Mouse (Mus musculus): ENCODE measurements around the gene Rab22a. TPM values are rescaled to one million over a fixed set of nuclear protein-coding genes. Genes with fewer than 3 reads are reported as not detected.
"Not testable (repeated sequence)": the region's sequence is repeated elsewhere in the genome, so short reads cannot be mapped to it uniquely, and the experiment has no call there.

Rab22a gene
- total RNA-seq, 2 experiments from 2014 or later: 25.5 to 27.8 TPM

DNA sequence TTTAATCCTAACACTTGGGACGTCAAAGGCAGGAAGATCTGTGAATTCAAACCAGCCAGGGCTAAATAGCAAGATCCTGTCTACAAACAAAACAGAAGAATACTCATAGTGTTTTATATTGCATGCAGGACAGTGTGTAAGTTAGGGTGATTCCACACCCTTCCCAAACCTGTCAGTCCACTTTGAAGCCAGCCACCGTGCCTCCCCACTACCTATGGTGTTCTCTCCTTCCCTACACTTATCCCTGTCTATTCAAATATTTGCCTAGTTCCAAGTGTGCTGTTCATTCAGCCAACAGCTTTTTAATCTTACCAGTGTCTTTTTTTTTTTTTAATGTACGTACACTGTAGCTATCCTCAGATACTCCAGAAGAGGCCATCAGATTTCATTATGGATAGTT lies 7.3 kb downstream of the Rab22a start:
- intact Hi-C loops (cut with DNase I): no loop called here
- DNase-seq: no peak

DNA sequence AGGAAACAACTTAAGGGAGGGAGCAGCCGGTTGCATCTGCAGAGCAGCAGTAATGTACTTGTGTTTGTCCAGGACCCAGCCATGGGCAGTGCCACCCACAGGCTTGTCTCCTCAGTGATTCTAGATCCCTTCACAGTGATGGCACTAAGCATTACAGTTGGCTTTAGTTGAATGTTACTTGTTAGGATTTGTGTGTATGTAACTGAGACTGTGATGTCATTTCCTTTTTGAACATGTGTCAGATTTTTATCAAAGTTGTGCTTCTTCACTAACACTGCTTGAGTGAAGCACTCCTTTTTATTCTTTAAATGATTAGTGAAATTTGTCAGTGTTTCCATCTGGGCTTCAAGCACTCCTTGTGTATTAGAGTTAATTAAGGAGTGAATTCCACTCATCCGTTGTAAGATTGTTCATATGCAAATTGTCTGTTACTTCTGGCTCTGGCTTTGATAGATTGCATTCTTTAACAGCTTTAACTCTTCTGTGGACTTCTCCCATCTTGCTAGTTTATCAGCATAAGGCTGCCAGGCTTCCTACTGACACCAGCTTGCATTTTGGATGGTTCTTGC lies 12.9 kb downstream of the Rab22a start:
- no peak for DNase-seq
- intact Hi-C loops (cut with DNase I): no loop called here

DNA sequence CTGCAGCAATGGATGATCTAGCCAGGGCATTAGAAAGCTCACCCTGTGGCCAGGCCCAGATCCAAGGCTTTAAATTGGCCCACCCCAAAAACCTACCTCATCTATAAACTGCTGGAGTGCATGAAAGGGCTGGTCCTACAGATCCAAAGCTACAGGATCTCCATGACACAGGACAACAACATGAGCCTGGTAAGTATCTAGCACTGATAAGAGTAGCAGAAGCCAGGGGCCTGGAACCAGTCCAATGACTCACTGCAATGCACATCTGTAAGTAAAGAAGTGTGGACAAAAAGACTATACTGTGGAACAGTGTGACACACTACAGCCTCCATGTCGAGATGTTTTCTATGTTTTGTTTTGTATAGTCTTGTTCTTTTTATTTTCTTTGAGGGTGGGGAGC lies 13.9 kb downstream of the Rab22a start:
- intact Hi-C loops (cut with DNase I): no loop called here
- DNase-seq: no peak

GRCm38 (mm10) chr2:173678593-173678992 lies 19.0 kb downstream of the Rab22a start:
- DNase-seq: no peak
- intact Hi-C loops (cut with DNase I): no loop called here

DNA sequence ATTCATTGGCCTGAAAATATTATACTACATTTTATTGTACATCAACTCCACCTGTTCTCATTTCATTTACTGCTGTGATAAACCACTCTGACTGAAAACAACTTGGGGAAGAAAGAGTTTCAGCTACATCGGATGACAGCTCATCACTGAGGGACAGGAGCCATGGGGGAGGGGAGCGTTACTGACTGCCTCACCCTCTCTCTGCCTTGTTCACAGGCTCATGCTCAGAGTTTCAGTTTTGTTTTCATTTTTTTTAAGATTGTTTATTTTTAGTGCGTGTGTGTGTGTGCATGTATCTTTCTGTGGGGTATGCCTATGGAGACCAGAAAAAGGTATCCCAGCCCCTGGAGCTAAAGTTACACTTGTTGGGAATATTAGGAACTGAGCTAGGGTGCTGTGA lies 19.7 kb downstream of the Rab22a start:
- intact Hi-C loops (cut with DNase I): no loop called here

GRCm38 (mm10) chr2:173680153-173680552 lies 20.6 kb downstream of the Rab22a start:
- DNase-seq: no peak
- intact Hi-C loops (cut with DNase I): no loop called here

More for the DNA sequence above, 19.7 kb downstream of the Rab22a start:
- no peak for DNase-seq

- peak; percentile 46 for DNase-seq
- intact Hi-C loops (cut with DNase I): no loop called here
These were observed 23.2 kb downstream of the Rab22a start for GRCm38 (mm10) chr2:173682773-173683172.

- DNase-seq: no peak
- intact Hi-C loops (cut with DNase I): no loop called here
These were observed 26.3 kb downstream of the Rab22a start for GRCm38 (mm10) chr2:173685781-173686361.

DNA sequence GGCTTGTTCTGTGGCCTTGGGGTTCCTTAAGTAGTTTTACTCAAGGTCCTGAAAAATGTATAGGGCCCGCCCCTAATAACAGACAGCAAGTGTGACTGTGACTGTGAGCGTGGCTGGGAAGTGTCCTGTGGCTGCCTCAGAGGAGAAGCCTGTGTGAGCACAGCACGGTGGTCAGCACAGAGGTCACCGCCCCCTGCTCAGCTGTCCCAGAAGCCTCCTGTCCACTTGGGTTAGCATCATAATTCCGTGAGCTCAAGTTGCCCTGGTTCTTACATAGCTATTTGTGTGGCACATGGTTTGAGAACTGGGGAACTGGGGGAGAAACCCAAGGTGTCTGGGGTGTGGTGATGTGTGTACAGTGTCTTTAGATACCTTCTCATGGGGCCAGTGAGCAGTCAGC lies 27.8 kb downstream of the Rab22a start:
- no peak for DNase-seq
- intact Hi-C loops (cut with DNase I): no loop called here

DNA sequence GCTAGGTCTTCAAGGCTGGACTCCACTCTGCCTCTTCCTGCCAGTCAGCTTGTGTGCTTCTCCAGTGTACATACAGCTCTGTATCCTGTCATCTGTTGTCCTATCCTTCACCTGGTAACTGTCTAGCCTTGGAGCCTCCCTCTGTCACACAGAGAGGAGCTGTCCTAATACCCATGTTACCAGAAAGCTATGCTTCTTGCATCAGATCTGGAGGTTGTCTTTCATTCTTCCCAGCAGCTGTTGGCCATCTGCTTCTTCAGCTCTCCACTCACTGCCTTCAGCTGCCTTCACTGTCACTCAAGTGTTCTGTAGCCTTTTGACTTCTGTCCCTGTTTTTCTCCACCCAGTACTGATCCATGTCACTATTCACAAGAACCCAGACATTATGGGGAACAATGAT lies 30.3 kb downstream of the Rab22a start:
- intact Hi-C loops (cut with DNase I): no loop called here
- DNase-seq: no peak

- intact Hi-C loops (cut with DNase I): no loop called here
- no peak for DNase-seq
These were observed 32.2 kb downstream of the Rab22a start for GRCm38 (mm10) chr2:173691748-173692147.

- DNase-seq: no peak
- intact Hi-C loops (cut with DNase I): no loop called here
These were observed 33.1 kb downstream of the Rab22a start for GRCm38 (mm10) chr2:173692693-173693092.

DNA sequence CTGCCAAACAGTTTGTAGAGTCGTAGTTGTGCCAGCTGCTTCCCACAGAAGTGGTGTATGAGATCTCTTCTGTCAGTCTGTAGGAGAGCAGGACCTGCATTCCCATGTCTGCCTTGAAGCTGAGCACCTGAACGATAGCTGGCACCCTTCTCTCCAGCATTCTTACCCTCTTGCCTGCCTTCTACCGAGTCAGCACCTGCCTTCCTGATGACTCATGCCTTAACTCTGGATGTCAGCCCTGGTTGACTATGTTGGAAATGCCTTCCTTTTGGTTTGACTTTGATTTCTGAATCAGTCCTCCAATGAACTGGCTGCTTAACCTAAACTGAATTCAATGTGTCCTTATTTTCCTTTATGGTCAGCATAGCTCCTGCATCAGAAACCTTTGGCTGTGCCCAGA lies 39.3 kb downstream of the Rab22a start:
- intact Hi-C loops (cut with DNase I): no loop called here

DNA sequence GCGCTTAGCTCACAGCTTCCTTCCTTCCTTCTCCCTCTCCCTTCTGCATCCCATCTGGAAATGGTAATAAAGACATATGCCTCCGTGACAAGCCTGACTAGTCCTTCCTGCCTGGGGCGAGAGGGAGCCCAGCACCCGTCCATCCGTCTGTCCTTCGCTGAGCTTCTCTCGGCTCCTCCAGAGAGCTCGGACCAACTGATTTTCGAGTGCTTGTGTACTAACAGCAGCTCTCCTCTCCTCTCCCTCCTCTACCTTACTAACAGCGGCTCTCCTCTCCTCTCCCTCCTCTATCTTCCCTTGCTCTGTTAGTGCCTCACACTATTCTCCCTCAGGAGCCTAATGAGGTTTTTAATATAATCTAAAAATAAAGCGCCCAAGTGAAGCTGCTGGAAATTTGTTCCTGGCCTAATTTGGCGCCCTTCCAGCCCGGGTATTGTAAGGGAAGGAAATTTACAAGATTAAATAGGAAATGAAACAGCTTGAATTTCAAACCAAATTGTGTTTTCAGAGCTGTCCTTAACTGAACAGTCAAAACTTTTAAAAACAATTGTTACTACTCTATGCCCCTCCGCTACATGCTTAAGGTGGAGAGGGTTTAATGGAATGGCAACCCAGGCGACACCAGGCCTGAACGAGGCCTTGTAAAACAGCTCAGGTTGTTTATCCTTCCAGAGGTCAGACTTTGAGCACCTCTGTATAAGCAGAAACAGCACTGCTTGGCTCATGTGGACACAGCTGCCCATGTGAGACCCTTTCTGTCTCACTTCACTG lies 42.7 kb downstream of the Rab22a start:
- intact Hi-C loops (cut with DNase I): no loop called here
- no peak for DNase-seq

More for the DNA sequence above, 39.3 kb downstream of the Rab22a start:
- DNase-seq: no peak

DNA sequence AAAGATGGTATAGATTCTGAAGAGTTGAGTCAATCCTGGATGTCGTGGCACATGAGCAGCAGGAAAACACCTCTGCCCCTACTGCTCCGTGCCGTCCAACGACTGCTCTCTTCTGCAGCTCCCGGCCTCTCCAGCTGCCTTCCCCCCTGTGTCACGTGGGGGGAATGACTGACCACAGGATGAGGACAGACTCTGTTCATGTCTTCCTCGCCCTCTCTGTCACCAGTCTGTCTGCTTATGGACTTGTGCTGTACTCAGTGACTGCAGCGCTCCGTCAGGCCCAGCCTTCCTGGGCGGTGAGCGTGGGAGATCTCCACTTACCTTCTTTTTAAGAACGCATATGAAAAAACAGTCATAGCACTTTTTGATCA lies 43.3 kb downstream of the Rab22a start:
- intact Hi-C loops (cut with DNase I): no loop called here
- no peak for DNase-seq

DNA sequence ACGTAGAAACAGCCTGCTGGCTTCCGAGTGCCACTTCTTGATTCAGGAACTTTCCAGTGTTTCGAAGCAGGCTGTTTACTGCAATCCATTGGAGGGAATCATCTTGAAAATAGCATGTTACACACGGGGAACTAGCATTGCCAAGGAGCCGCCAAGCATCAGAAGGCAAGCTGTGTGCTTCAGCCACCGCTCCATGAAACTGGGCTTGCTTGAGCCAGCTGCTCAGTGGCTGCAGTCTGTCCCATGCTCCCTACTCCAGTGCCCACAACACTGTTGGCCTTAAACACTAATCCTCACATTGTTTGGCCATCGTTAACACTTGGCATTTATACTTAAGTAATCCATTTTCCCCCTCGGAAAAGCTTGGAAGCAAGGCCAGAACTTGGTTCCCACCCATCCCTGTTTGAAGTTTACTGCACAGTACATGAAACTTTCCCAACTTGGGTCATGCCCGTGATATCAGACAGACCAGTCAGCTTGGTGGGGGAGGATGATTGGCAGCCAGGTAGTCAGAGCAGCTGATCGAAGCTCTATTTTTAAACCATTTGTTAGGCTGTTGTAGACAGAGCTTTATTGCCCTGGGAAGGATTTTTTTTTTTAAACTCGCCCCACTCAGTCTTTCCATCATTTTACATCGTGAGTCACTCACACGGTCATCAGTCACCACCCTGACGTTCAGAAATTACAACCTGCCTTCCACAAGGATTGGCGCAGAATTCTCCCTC lies 46.4 kb downstream of the Rab22a start:
- peak; percentile 54 for DNase-seq
- intact Hi-C loops (cut with DNase I): no loop called here

- intact Hi-C loops (cut with DNase I); DNase-seq: not testable (repeated sequence)
These were observed 48.1 kb downstream of the Rab22a start for GRCm38 (mm10) chr2:173707626-173708025.

- no peak for DNase-seq
These were observed 50.6 kb downstream of the Rab22a start for GRCm38 (mm10) chr2:173710193-173710592.

GRCm38 (mm10) chr2:173712656-173713055 lies 53.1 kb downstream of the Rab22a start:
- DNase-seq: peak; percentile 40
- intact Hi-C loops (cut with DNase I): no loop called here

More at GRCm38 (mm10) chr2:173710193-173710592, 50.6 kb downstream of the Rab22a start:
- intact Hi-C loops (cut with DNase I): no loop called here

DNA sequence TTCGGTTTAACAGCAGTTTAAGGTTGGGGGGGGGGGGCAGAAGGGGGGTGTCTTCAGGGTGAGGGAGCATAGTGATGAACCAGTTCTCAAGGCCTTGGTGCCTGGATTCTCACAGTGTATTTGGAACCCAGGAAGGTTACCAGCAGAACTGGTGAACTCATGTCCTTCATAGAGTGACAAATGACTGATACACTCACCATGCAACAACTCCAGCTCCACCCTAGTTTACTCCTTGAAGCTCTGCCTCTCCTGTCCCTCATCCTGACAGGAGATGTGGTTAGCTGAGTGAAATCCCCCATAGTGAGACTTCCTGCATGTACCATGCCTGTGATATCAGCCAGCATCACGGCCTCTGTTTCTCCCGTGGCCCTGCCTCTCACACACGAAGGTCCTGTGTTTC lies 53.7 kb downstream of the Rab22a start:
- intact Hi-C loops (cut with DNase I): no loop called here
- no peak for DNase-seq

DNA sequence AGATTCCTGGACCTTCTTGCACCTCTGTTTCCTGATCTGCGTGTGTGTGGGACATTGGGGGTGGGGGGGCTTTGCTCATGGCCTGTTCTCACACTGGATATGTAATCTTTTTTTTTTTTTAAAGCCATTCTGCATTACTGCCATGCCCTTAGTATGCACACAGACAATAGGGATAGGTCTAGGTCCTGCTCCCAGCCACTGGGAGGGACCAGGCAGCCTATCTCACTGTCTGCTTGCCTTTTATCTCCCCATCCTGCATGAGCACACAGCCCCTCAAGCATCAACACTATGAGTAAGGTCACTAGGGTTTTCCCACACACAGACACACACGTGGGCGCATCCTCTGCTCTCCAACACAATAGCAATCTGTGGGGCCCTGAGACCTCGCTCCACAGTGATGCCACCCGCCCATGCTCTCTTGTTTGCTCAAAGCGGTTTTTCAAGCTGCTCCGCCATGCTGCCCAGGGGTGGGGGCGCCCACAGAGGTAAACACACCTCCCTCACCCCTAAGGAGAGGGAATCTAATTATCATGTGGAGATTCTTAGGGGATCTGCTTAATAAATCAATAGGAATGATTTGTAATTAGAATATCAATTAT lies 55.2 kb downstream of the Rab22a start:
- intact Hi-C loops (cut with DNase I): no loop called here
- no peak for DNase-seq
